Mouse (Mus musculus): ENCODE measurements around the gene Cbfa2t3. TPM values are rescaled to one million over a fixed set of nuclear protein-coding genes. Genes with fewer than 3 reads are reported as not detected.
"Not testable (repeated sequence)": the region's sequence is repeated elsewhere in the genome, so short reads cannot be mapped to it uniquely, and the experiment has no call there.

The Cbfa2t3 gene
- total RNA-seq, 2 experiments from 2014 or later = 27.2 to 29.7 TPM

DNA sequence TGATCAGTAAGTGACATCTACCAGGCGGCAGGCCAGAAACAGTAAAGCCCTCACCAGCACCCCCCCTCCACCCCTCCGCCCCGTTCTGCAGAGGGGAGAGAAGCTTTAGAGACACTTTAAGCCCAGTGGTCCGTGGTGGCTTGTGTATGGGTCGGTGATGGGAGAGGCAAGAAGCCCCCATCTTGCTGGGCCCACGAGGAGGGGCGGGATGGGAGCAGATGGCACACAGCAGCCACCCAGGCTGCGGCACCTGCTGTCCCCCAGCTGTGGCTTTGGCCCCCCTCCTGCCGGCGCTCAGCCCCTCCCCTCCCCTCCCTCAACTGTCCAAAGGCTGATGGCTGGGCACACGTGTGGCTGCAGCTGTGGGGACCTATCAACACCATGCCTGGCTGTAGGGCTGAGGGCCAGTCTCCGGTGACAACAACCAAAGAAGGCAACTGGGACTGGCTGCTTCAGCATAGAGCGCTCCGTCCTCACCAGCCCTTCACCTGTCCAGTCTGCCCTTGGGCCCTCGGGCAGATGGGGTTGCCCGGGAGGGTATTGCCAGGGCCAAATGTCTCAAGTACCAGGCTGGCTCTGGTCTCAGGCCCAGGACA, 47.5 kb downstream of the Cbfa2t3 start:
- DNase-seq (ENCODE audit: low spot score in 2 of 2) = no peak
- intact Hi-C loops (cut with DNase I) = no loop called here

- intact Hi-C loops (cut with DNase I) = no loop called here
- DNase-seq (ENCODE audit: low spot score in 2 of 2) = no peak
Measured at GRCm38 (mm10) chr8:122648192-122648970, 50.5 kb downstream of the Cbfa2t3 start.

DNA sequence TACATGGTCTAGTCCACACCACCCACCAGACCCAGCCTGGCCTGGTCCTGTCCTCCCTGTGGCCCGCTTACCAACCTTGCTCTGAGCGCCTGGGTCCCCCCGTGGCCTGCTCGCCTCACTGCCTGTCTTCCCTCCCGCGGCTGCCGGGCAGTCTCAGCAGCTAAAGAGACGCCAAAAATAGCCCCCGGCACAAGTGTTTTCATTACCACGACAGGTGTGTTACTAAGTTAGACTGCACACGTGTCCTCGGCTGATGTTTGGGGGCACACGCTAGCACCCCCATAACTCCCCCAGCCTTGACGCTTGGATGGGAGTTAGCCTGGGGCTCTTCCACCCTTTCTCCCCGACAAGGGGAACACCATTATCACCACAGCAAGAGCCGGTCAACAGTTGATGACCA, 52.6 kb downstream of the Cbfa2t3 start:
- intact Hi-C loops (cut with DNase I) = no loop called here

DNA sequence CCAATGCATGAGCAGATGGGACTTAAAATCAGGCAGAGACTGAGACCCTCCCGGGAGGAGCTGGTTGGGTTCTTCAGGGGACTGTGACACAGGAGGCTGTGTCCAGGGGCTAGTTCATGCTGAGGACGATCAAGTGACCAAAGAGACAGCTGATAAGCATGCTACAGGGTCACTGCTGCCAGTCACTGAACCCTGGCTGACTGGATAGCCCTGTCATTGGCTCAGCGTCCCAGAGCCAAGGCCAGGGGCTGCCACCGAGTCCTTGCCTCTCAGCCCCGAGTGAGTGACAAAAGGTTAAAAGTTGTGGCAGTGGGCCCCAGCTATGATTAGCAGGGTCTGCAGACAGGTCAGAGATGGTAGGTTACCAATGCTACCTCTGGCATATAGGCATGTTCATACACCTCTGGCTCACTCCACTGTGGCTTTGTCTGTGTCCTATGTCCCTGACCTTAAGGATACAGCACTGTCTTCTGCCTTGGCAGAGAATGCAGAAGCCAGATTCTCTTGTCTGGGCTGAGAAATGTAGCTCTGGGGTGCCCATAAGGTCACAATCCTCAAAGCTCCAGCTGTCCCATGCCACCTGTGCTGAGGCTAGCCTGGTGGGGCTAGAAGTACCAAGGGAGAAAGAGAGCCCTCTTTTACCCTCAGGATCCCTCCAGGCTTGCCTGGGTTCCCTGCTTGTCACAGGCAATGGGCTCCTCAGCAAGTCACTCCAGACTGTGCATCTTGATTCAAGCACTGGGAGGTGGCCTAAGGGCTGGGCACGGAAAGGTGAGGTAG, 54.5 kb downstream of the Cbfa2t3 start:
- intact Hi-C loops (cut with DNase I) = no loop called here
- no peak for DNase-seq (ENCODE audit: low spot score in 2 of 2)

More for the DNA sequence above, 52.6 kb downstream of the Cbfa2t3 start:
- DNase-seq (ENCODE audit: low spot score in 2 of 2) = no peak

GRCm38 (mm10) chr8:122642071-122642470, 56.8 kb downstream of the Cbfa2t3 start:
- intact Hi-C loops (cut with DNase I) = no loop called here
- DNase-seq (ENCODE audit: low spot score in 2 of 2) = peak; percentile 59 to 66

DNA sequence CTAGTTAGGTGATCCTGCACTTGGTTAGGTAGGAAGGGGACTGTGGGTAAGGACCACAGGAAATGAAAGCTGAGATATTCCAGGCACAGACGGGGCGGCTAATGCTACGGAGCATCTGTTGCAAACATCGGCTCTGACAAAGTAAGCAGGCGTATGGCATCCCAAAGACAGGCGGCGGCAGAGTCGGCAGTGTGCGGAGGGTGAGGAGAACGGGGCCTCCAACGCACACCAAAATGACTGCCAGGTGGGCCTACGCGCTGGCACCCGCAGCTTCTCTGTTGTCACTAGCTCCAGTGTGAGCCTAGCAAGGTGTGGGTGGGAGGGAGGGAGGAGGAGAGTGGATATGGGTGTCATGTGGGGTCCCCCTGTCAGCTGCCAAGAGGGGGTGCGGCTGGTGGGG, 57.5 kb downstream of the Cbfa2t3 start:
- intact Hi-C loops (cut with DNase I) = loop anchor here (2.0 kb wide), 1 partner anchor 35 kb away; no protein-coding TSS in a partner anchor
- peak; percentile 77 to 79 for DNase-seq (ENCODE audit: low spot score in 2 of 2)

DNA sequence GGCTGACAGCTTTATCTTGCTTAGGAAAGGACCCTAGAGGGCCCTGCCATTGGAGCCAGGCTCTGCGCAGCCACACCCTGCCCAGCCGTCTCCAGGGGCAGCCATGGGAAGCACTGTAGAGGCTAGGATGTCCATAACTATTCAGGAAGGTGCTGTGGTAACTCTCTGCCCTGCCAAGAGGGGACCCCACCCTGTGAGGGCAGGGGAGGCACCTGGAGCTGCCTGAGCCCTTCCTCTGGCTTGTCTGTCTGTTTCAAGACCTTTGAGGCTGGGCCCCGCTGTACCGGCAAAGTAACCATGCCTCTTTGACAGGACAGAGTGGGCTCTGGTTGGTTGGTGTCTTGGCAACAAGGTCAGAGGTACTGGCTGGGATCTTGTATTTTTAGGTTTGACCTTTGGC, 58.1 kb downstream of the Cbfa2t3 start:
- intact Hi-C loops (cut with DNase I) = loop anchor here (2.0 kb wide), 1 partner anchor 36 kb away; no protein-coding TSS in a partner anchor
- DNase-seq (ENCODE audit: low spot score in 2 of 2) = no peak

- peak in 1 of 2 experiments; percentile 20 for DNase-seq (ENCODE audit: low spot score in 2 of 2)
- intact Hi-C loops (cut with DNase I) = loop anchor here (2.0 kb wide), 1 partner anchor 37 kb away; no protein-coding TSS in a partner anchor
Measured at GRCm38 (mm10) chr8:122639521-122640248, 59.2 kb downstream of the Cbfa2t3 start.

DNA sequence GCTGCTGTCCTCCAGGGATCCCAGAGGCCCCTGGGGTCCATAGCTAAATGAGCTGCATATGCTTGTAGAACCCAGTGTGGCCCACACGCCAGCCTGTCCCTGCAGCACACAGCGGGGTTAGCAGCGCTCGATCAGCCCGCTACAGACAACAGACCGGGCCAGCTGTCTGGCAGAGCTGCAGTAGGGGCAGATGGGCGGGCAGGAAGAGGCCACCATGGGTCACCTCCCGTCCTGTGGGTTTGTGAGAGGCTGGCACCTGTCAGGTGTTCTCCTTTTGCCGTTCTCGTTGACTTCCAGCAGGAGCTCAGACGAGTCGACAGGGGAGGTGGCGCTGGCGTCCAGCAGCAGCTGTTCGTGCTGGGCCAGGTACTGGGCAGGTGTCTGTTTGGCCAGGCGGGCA, 60.3 kb downstream of the Cbfa2t3 start:
- no peak for DNase-seq (ENCODE audit: low spot score in 2 of 2)
- intact Hi-C loops (cut with DNase I) = no loop called here

DNA sequence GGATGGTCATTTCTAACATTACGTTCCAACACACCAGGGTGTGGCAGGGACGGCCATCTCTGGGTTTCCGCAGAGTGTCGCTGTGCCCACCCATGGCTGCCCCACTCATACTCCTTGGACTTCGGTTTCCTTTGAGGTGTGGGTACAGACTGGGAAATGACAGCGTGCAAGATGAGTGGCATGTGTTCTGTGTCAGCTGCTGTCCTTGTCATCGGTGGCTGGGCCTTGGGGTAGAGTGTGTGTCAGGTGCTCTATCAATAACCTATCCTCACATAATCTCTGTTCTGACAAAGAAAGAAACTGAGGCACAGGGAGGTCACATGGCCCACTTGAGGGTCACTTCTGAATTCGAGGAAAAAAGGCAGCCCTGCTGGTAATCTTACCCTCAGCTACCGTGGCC, 61.7 kb downstream of the Cbfa2t3 start:
- intact Hi-C loops (cut with DNase I) = no loop called here
- DNase-seq (ENCODE audit: low spot score in 2 of 2) = no peak

GRCm38 (mm10) chr8:122636803-122637175, 62.1 kb downstream of the Cbfa2t3 start:
- peak; percentile 37 to 66 for DNase-seq (ENCODE audit: low spot score in 2 of 2)
- intact Hi-C loops (cut with DNase I) = no loop called here

DNA sequence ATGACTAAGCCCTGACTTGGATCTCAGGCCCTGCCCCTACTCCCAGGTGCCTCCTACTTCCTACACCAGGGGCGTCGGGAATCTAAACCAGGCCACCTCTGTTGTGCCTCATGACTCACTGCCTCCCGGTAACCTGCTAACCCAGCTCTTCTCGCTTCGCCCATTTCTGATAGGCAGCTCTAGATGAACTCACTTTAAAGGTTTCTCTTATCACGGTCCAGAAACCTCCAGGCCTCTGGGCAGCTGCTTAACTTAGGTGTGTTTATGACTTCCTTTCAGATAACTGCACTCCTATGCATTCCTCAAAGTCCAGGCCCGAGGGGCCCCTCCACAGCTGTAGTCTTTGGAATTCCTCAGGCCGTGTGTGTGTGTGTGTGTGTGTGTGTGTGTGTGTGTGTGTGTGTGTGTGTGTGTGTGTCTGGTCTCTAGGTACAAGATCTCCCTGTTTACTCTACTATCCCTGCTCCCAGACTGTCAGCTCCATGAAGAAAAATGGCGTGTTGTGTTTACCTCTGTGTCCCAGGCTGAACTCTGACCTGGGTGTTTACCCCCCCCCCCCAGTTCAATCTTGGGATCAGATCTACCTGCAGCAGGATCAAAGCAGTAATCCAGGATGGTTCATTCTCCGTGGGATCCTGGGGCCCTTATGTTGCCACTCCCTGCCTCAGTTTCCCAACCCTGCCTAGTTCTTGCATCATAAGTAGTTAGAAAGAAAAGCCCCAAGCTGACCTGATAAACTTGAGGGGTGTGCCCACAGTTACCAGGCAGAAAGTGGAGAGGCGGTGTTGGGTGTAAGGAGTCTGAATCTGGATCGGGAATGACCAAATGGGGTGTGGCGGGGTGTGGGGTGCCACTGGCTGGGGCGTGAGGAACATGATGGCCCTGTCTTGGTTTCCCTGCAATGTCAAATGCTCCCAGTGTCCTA, 62.8 kb downstream of the Cbfa2t3 start:
- DNase-seq (ENCODE audit: low spot score in 2 of 2) = no peak
- intact Hi-C loops (cut with DNase I) = no loop called here

DNA sequence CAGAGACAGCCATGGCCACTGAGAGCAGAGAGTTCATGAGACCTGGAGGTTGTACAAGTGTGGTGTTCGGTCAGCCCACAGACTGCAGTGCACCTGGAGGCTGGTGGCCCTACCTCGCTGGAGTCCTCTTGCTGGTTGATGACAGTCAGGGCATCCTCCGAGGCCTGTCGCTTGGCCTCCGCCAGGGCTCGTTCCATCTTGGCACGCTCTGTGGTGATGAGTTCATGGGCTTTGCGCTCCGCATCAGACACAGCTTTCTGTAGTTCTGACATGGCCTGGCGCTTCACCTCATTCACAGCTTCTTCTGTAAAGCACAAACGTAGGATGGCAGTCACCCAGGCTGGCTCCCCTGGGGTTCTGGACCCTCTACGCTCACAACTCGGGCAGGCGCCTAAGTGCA, 65.7 kb downstream of the Cbfa2t3 start:
- intact Hi-C loops (cut with DNase I) = no loop called here
- no peak for DNase-seq (ENCODE audit: low spot score in 2 of 2)

DNA sequence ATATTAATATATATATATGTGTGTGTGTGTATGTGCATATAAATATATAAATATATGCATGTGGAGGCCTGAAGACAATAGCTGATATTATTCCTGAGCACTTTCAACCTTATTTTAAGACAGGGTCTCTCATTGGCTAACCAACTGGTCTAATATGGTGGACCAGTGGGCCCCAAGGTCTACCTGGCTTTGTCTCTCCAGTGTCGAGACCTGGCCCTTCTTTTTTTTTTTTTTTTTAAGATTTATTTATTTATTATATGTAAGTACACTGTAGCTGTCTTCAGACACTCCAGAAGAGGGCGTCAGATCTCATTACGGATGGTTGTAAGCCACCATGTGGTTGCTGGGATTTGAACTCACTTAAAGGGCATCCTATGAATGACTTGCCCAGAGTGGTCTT, 66.8 kb downstream of the Cbfa2t3 start:
- intact Hi-C loops (cut with DNase I); DNase-seq (ENCODE audit: low spot score in 2 of 2): not testable (repeated sequence)

DNA sequence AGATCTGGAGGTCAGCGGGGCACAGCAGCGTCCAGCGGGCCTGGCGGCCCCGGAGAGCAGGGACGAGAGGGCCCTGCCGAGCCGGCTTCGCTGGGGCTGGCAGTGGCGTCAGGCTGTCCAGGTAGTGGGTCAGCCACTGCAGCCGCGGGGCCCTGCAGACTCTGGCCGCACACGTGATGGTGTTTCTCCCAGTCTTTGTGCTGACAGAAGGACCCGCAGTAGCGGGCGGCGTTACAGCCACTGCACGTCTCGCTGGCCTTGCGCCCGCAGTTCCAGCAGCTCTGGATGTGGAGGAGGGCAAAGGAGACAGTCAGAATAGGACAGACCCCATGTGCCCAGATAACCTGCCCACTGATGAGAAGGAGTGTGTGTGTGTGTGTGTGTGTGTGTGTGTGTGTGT, 68.2 kb downstream of the Cbfa2t3 start:
- intact Hi-C loops (cut with DNase I) = no loop called here
- DNase-seq (ENCODE audit: low spot score in 2 of 2) = no peak

- no peak for DNase-seq (ENCODE audit: low spot score in 2 of 2)
- intact Hi-C loops (cut with DNase I) = no loop called here
Measured at GRCm38 (mm10) chr8:122629388-122629787, 69.5 kb downstream of the Cbfa2t3 start.

DNA sequence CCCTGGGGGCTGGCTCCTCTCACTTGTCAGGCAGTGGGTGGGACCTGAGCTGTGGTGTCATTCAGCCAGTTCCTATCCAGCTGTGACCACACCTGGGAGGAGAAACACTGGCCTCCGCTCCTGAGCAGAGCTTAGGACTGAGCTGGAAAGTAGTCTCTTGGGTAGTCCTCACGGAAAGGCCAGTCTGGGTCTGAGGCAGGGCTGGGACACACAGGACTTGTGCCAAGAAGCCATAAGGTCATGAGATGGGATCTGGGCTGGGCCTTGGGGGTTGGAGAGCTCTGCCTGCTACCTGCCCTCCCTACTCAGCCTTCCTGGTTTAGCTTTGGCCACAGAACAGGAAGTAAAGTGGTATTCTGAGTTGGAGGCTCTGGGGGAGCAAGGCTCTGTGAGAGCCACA, 72.0 kb downstream of the Cbfa2t3 start:
- no peak for DNase-seq (ENCODE audit: low spot score in 2 of 2)
- intact Hi-C loops (cut with DNase I) = no loop called here

GRCm38 (mm10) chr8:122625811-122626210, 73.1 kb downstream of the Cbfa2t3 start:
- DNase-seq (ENCODE audit: low spot score in 2 of 2) = no peak
- intact Hi-C loops (cut with DNase I) = no loop called here

- no peak for DNase-seq (ENCODE audit: low spot score in 2 of 2)
- intact Hi-C loops (cut with DNase I) = no loop called here
Measured at GRCm38 (mm10) chr8:122624653-122625052, 74.3 kb downstream of the Cbfa2t3 start.
